Mouse (Mus musculus) forebrain, embryonic 15.5 days (tissue): ENCODE data around the gene Kcnv2. TPM values are rescaled to one million over a fixed set of nuclear protein-coding genes. Genes with fewer than 3 reads are reported as not detected.

ENCODE experiments used
- ATAC-seq: fragments of 200-750 bp; cut with Nextera tagmentation; replicated peaks from 2 replicates; pipeline ENCODE4 v1.8.0; 2017; ENCODE audit warnings: mild to moderate bottlenecking, moderate TSS enrichment, moderate library complexity
- H3K27ac ChIP-seq: fragments of 300-500 bp; sonication (generic); replicated peaks from 2 replicates; pipeline ENCODE4 v1.5.1; 2015; ENCODE audit warnings: mild to moderate bottlenecking, inconsistent platforms
- H3K27me3 ChIP-seq: fragments of 300-500 bp; sonication (generic); 2 replicates; pipeline ENCODE4 v1.6.1; 2015; ENCODE audit warnings: inconsistent platforms
- H3K36me3 ChIP-seq: fragments of 300-500 bp; sonication (generic); 2 replicates; pipeline ENCODE4 v1.6.1; 2015; ENCODE audit warnings: mild to moderate bottlenecking, inconsistent platforms
- H3K4me1 ChIP-seq: fragments of 300-500 bp; sonication (generic); 2 replicates; pipeline ENCODE4 v1.6.1; 2015; ENCODE audit warnings: inconsistent platforms
- H3K4me2 ChIP-seq: fragments of 300-500 bp; sonication (generic); replicated peaks from 2 replicates; pipeline ENCODE4 v1.6.1; 2015; ENCODE audit warnings: mild to moderate bottlenecking, inconsistent platforms
- H3K4me3 ChIP-seq: fragments of 300-500 bp; sonication (generic); 2 replicates; pipeline ENCODE4 v1.5.1; 2015; ENCODE audit warnings: mild to moderate bottlenecking, inconsistent platforms
- H3K9ac ChIP-seq: fragments of 300-500 bp; sonication (generic); replicated peaks from 2 replicates; pipeline ENCODE4 v1.6.1; 2015; ENCODE audit warnings: mild to moderate bottlenecking, inconsistent platforms
- H3K9me3 ChIP-seq: fragments of 300-500 bp; sonication (generic); 2 replicates; pipeline ENCODE4 v1.6.1; 2016; ENCODE audit warnings: inconsistent platforms
- WGBS: fragments of 180-500 bp; shearing (Covaris S2); methylation state at CpG from one replicate; pipeline ENCODE4 v1.1.7; 2015; ENCODE audit warnings: mixed read lengths; 5-methylcytosine and 5-hydroxymethylcytosine counted together
- polyA plus RNA-seq: library from polyadenylated mRNA; unstranded; fragments of >200 nt; fragmentation: Nextera tagmentation; extraction: Ambion mirVana; gene quantifications from 2 replicates; pipeline ENCODE4 v1.2.1, GENCODE M21; 2015

The Kcnv2 gene
- polyA plus RNA-seq = 0.04 TPM in 2 replicates

GRCm38 (mm10) chr19:27322281-27322680 lies at the start of gene Kcnv2:
Gene Kcnv2 (plus strand): TSS chr19:27322588.
- H3K4me3 ChIP-seq = no peak within 1 kb of the TSS
- H3K27ac ChIP-seq = no peak within 1 kb of the TSS
- no peak within 1 kb of the TSS for H3K9ac ChIP-seq
- no peaks in the 10 kb centered on the region for H3K9me3 ChIP-seq
- 67% methylated on average over 5 of the region's 5 CpGs for WGBS
- no peaks in the 10 kb centered on the region for H3K4me1 ChIP-seq
- no peak within 1 kb of the TSS for H3K4me2 ChIP-seq
- no peaks in the 10 kb centered on the region for H3K36me3 ChIP-seq
- no peaks in the 10 kb centered on the region for H3K27me3 ChIP-seq
- no peak for ATAC-seq

DNA sequence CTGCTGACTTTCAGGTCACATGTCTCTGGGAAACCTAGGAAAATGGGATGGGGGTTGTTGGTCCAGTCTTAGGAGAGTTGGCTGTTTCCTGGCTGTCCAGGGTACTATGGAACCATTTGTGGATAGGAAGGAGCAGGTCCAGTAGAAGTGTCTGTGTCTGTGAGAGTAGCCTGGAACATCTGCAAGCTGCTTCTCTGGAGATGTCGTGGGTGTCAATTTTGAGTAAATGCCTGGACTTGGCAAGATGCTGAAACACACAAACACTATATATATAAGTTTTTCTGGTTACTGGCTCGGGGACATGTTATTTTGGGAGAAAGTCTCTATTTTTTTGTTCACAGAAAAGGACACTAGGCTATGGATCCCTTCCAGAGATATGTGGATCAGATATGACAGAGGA lies 49.0 kb upstream of the Kcnv2 start:
- Histone ChIP-seq H3K9me3 (no peaks in the 10 kb centered on the region), H3K4me3 (no peak overlapping the region), H3K27ac (no peak overlapping the region), H3K9ac (no peak overlapping the region), H3K36me3 (no peaks in the 10 kb centered on the region), H3K4me1 (no peaks in the 10 kb centered on the region), H3K4me2 (no peak overlapping the region), H3K27me3 (no peaks in the 10 kb centered on the region)
- ATAC-seq = no peak
- 76% methylated on average over 2 of the region's 2 CpGs for WGBS

DNA sequence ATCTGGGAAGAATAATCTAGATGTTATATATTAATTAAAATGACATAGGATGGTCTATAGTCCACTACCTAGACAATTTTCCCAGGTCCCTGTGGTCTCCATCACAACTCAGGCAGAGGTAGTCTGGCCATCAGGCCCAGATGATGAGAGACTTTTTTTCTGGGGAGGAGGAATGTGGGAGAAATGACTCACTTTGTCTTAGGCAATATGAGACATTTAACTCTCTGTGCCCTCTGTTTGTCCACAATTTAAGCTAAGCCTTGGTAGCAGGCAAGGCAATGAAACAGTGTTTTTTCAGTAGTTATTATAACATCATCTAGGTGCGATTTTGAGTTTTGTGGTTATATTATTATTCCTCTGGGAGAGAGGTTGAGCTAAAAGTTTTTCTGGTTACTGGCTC lies 48.0 kb upstream of the Kcnv2 start:
- Histone ChIP-seq H3K4me1 (no peaks in the 10 kb centered on the region), H3K4me2 (no peak overlapping the region), H3K27ac (no peak overlapping the region), H3K27me3 (no peaks in the 10 kb centered on the region), H3K4me3 (no peak overlapping the region), H3K9me3 (no peaks in the 10 kb centered on the region), H3K9ac (no peak overlapping the region), H3K36me3 (no peaks in the 10 kb centered on the region)
- no peak for ATAC-seq
- WGBS = 90% methylated on average over 1 of the region's 1 CpGs

- Histone ChIP-seq H3K9me3 (no peaks in the 10 kb centered on the region), H3K27me3 (no peaks in the 10 kb centered on the region), H3K9ac (no peak overlapping the region), H3K4me2 (no peak overlapping the region), H3K36me3 (no peaks in the 10 kb centered on the region), H3K4me1 (no peaks in the 10 kb centered on the region), H3K4me3 (no peak overlapping the region), H3K27ac (no peak overlapping the region)
- WGBS = 97% methylated on average over 2 of the region's 2 CpGs
- no peak for ATAC-seq
Measured at GRCm38 (mm10) chr19:27279174-27279573, 43.2 kb upstream of the Kcnv2 start.

DNA sequence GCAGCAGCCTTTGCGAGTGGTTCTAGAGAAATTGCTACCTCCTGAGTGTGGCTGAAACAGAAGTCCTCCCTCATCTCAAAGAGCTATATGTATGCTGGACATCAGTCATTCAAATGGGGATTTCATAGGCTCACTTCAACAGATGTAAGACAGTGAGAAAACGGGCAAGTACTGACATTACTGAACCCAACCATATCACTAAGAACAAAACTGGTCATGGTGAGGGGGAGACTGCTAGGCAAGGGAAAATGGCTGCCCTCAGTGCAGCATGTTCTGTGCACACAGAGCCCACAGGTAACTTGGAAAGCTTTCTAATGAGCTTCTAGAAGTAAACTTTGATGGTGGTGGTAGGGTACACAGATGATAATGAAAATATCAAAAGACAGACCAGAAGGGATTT lies 12.3 kb upstream of the Kcnv2 start:
- H3K4me2 ChIP-seq = no peak overlapping the region
- no peak overlapping the region for H3K27ac ChIP-seq
- WGBS = 93% methylated on average over 2 of the region's 2 CpGs
- no peaks in the 10 kb centered on the region for H3K4me1 ChIP-seq
- H3K9me3 ChIP-seq = no peaks in the 10 kb centered on the region
- H3K27me3 ChIP-seq = no peaks in the 10 kb centered on the region
- no peak overlapping the region for H3K9ac ChIP-seq
- no peak overlapping the region for H3K4me3 ChIP-seq
- no peak for ATAC-seq
- no peaks in the 10 kb centered on the region for H3K36me3 ChIP-seq

GRCm38 (mm10) chr19:27311311-27311710 lies 11.1 kb upstream of the Kcnv2 start:
- Histone ChIP-seq H3K9ac (no peak overlapping the region), H3K9me3 (no peaks in the 10 kb centered on the region), H3K27ac (no peak overlapping the region), H3K4me2 (no peak overlapping the region), H3K4me1 (no peaks in the 10 kb centered on the region), H3K27me3 (no peaks in the 10 kb centered on the region), H3K36me3 (no peaks in the 10 kb centered on the region), H3K4me3 (no peak overlapping the region)
- ATAC-seq = no peak
- 92% methylated on average over 3 of the region's 3 CpGs for WGBS

- no peaks in the 10 kb centered on the region for H3K36me3 ChIP-seq
- H3K9me3 ChIP-seq = no peaks in the 10 kb centered on the region
- no peaks in the 10 kb centered on the region for H3K27me3 ChIP-seq
- H3K27ac ChIP-seq = no peak overlapping the region
- H3K4me1 ChIP-seq = no peaks in the 10 kb centered on the region
- ATAC-seq = no peak
- no peak overlapping the region for H3K4me2 ChIP-seq
- 93% methylated on average over 11 of the region's 11 CpGs for WGBS
- H3K9ac ChIP-seq = no peak overlapping the region
- H3K4me3 ChIP-seq = no peak overlapping the region
Measured at GRCm38 (mm10) chr19:27312266-27313079, 9.9 kb upstream of the Kcnv2 start.

DNA sequence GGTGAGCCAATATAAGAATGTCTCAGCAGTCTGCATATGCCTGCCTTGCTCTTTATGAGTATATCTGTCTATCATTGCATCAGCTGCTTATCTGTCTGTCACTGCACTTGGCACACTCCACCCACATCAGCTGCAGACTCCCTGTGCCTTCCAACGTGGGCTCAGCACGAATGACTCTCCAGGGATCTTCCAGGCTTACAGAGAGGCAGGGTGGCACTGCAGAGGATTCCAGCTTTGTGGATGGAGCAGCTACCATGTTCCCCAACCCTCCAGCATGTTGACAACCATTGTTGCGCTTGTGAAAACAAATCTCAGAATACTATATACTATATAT lies 9.3 kb upstream of the Kcnv2 start:
- no peaks in the 10 kb centered on the region for H3K36me3 ChIP-seq
- H3K4me2 ChIP-seq = no peak overlapping the region
- H3K27me3 ChIP-seq = no peaks in the 10 kb centered on the region
- 60% methylated on average over 3 of the region's 3 CpGs for WGBS
- H3K27ac ChIP-seq = no peak overlapping the region
- H3K4me1 ChIP-seq = no peaks in the 10 kb centered on the region
- no peak overlapping the region for H3K4me3 ChIP-seq
- H3K9ac ChIP-seq = no peak overlapping the region
- no peaks in the 10 kb centered on the region for H3K9me3 ChIP-seq
- ATAC-seq = no peak

DNA sequence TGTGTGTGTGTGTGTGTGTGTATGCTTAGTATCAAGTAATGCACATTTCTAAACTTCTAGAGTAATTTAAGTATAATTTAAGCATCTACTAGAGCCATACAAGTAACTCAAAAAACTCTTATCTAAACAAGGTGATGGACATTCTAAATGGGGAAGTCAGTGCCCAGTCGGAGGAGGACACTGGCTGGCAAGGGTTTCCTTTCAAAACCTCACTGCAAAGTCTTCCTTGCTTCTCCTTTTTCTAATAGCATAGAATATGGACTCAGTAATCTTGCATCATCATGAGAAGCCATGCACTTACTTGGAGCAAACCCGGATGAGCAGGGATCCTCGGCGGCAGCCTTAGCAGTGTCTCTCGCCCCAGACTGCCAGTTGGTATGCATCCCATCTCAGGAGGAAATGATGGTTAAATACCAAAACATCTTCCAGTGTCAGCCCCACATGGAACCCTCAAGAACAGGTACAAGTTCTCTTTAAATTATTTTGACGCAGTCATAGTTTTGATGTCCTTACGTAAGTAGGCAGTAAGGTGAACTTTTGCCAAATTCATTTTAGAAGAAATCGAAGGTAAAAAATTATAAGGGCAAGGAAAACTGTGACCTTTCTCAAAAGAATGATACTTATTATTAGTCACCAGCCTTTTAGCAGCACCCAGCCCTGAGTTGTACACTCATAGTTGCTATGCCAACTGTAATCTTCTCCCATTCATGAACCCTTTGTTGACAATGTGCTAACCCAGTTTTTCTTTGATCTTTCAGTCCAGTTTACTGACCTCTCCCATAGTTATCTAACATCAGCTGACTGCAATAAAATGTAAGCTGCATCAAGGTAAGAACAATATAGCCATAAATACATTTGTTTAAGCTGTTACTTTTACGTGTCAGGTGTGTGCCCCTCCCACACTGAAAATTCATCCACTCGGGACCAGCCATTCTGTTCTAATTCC lies 5.8 kb upstream of the Kcnv2 start:
- Histone ChIP-seq H3K4me3 (no peak overlapping the region), H3K4me2 (no peak overlapping the region), H3K4me1 (no peaks in the 10 kb centered on the region), H3K9me3 (no peaks in the 10 kb centered on the region), H3K9ac (no peak overlapping the region), H3K27ac (peak overlapping the region; percentile 36; the same call in 1 of the 2 replicates), H3K27me3 (no peaks in the 10 kb centered on the region), H3K36me3 (no peaks in the 10 kb centered on the region)
- no peak for ATAC-seq
- WGBS = 86% methylated on average over 10 of the region's 10 CpGs

DNA sequence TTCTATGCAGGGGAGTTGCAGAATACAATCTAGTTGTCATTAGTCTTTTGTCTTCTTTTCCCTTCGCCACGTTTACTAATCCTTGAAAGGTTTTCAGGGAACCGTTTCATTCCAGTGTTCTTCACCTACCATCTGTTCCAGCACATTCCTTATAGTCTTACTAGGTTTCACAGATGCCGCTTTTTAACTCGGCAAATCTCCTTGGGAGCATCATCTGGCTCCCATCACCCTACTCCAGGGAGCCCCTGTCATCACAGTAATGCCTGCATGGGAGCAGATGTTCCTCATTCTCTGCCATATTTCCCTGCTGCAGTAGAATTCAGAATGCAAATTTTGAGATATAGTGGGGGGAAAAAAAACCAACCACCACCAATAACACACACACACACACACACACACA lies 5.1 kb upstream of the Kcnv2 start:
- Histone ChIP-seq H3K9me3 (no peaks in the 10 kb centered on the region), H3K27me3 (no peaks in the 10 kb centered on the region), H3K9ac (no peak overlapping the region), H3K27ac (peak overlapping the region; percentile 36; the same call in 1 of the 2 replicates), H3K4me2 (no peak overlapping the region), H3K36me3 (no peaks in the 10 kb centered on the region), H3K4me1 (no peaks in the 10 kb centered on the region), H3K4me3 (no peak overlapping the region)
- WGBS = 49% methylated on average over 5 of the region's 5 CpGs
- no peak; the same call in 1 of the 2 replicates for ATAC-seq

- no peak overlapping the region for H3K4me3 ChIP-seq
- ATAC-seq = no peak
- H3K36me3 ChIP-seq = no peaks in the 10 kb centered on the region
- H3K9me3 ChIP-seq = no peaks in the 10 kb centered on the region
- WGBS = 95% methylated on average over 42 of the region's 42 CpGs
- no peak overlapping the region for H3K9ac ChIP-seq
- no peak overlapping the region for H3K27ac ChIP-seq
- no peak overlapping the region for H3K4me2 ChIP-seq
- H3K27me3 ChIP-seq = no peaks in the 10 kb centered on the region
- H3K4me1 ChIP-seq = no peaks in the 10 kb centered on the region
Measured at GRCm38 (mm10) chr19:27322911-27323627, 681 bp downstream of the Kcnv2 start.

GRCm38 (mm10) chr19:27325558-27325957 lies 3.2 kb downstream of the Kcnv2 start:
- H3K9me3 ChIP-seq = no peaks in the 10 kb centered on the region
- no peaks in the 10 kb centered on the region for H3K27me3 ChIP-seq
- 90% methylated on average over 6 of the region's 6 CpGs for WGBS
- H3K36me3 ChIP-seq = no peaks in the 10 kb centered on the region
- H3K27ac ChIP-seq = no peak overlapping the region
- no peak overlapping the region for H3K9ac ChIP-seq
- H3K4me2 ChIP-seq = no peak overlapping the region
- H3K4me3 ChIP-seq = no peak overlapping the region
- ATAC-seq = no peak
- no peaks in the 10 kb centered on the region for H3K4me1 ChIP-seq
